ENCODE assay signal across 25 mouse cellular contexts in genomic region chr10:20025781-20026520, GRCm38 (mm10).
A peak's percentile ranks its signal among the peaks of the same experiment; 100 is the strongest.
DNase-seq lines count a peak whose midpoint lies in the region; ATAC-seq and TF ChIP-seq lines count a peak whose summit lies in the region.
"Had no signal": no experiment of that assay in that cellular context is flagged by ENCODE, and none has a peak within 500 bp of the region (broad histone marks: within the 10 kb centered on the region; RNA-seq: fewer than 3 reads in every experiment).

No protein-coding gene starts in this region.

- H3K79me2 ChIP-seq in CH12.LX (replicated peaks; ENCODE audit: control insufficient read depth, extremely low read depth, insufficient read depth, poor library complexity, severe bottlenecking) = no peaks in the 10 kb centered on the region

- peaks cover 2% of the 10 kb centered on the region; the same call in 1 of the 2 replicates for H3K36me3 ChIP-seq in kidney, embryonic 15.5 days
- H3K36me3 ChIP-seq in CH12.LX (replicated peaks in 1 of 2; ENCODE audit: control insufficient read depth in 1 of 2, insufficient read depth in 1 of 2, low read length in 1 of 2) = peaks cover 55 to 82% of the 10 kb centered on the region in 2 experiments
- H3K36me3 ChIP-seq: forebrain, embryonic 10.5 days had no signal

- no peaks in the 10 kb centered on the region for H3K27me3 ChIP-seq in kidney, embryonic 15.5 days
- H3K27me3 ChIP-seq in CH12.LX (replicated peaks) = no peaks in the 10 kb centered on the region
- H3K27me3 ChIP-seq: forebrain, embryonic 13.5 days had no signal

- DNase-seq in heart, adult 11 months = peak; percentile 61
- DNase-seq in heart, postnatal 14 days = no peak
- no peak for DNase-seq in kidney, postnatal 14 days
- peak; percentile 55 for DNase-seq in CH12.LX (ENCODE audit: extremely low read depth)
- DNase-seq in embryo, embryonic 11 days = peak; percentile 40
- DNase-seq in gastrocnemius, adult 2 months = no peak
- DNase-seq: adrenal gland, adult 2 months; adrenal gland, postnatal 14 days; B cell, adult 2 months; cerebellum, adult 11 months; cerebellum, adult 2 months; cerebellum, adult 9-11 months; cerebellum, postnatal 36 days; gastrocnemius, postnatal 25 days; heart, adult 2 months; heart, postnatal 36 days had no signal

- TF ChIP-seq POLR2A in CH12.LX (IDR thresholded peaks at IDR 0.05; ENCODE audit: low read depth, low read length) = no peak

- TF ChIP-seq CTCF in CH12.LX (conservative IDR thresholded peaks at IDR 0.05 in 1 of 2, IDR thresholded peaks at IDR 0.05 in 1 of 2; ENCODE audit: low read depth in 2 of 2, low read length in 2 of 2) = no peak
- TF ChIP-seq CTCF in gastrocnemius, adult 2 months (IDR thresholded peaks at IDR 0.05) = no peak

- dilution Hi-C loops in CH12.LX (cut with MboI; ENCODE audit: extremely low pct_ligation_motif_present, extremely low pct_unique_long_range_greater_than_20kb, low sequenced_read_pairs) = no loop called here

- in situ Hi-C loops in CH12.LX (cut with MboI; ENCODE audit: low pct_ligation_motif_present, low pct_unique_long_range_greater_than_20kb, low sequenced_read_pairs) = no loop called here

- H3K4me1 ChIP-seq in kidney, embryonic 15.5 days = peaks cover 30% of the 10 kb centered on the region
- H3K4me1 ChIP-seq in CH12.LX (ENCODE audit: control insufficient read depth in 1 of 2, insufficient read depth in 2 of 2) = peaks cover 10 to 46% of the 10 kb centered on the region in 2 experiments
- H3K4me1 ChIP-seq: forebrain, embryonic 13.5 days had no signal

- WGBS in kidney, embryonic 15.5 days = 43% methylated on average over 12 of the region's 12 CpGs

- no peak overlapping the region for H3K9ac ChIP-seq in kidney, embryonic 15.5 days
- H3K9ac ChIP-seq in CH12.LX (ENCODE audit: insufficient read depth, low read depth) = no peak overlapping the region
- H3K9ac ChIP-seq: forebrain, embryonic 13.5 days; hindbrain, embryonic 14.5 days had no signal

- ATAC-seq in kidney, embryonic 15.5 days (replicated peaks; ENCODE audit: low FRiP score) = peak; percentile 87
- ATAC-seq: forebrain, embryonic 13.5 days; forebrain, embryonic 16.5 days; hindbrain, postnatal 0 days; inflammation-experienced regulatory T-cells, adult 6 months; intestine, embryonic 16.5 days had no signal

- no peak for TF ChIP-seq RAD21 in CH12.LX (IDR thresholded peaks at IDR 0.05; ENCODE audit: low read depth, low read length)

- TF ChIP-seq EP300 in CH12.LX (IDR thresholded peaks at IDR 0.05; ENCODE audit: low read length) = no peak

- intact Hi-C loops in heart, postnatal 14 days (cut with DNase I) = loop anchor here (5.0 kb wide), 1 partner anchor 46 kb away; no protein-coding TSS in a partner anchor
- intact Hi-C loops in gastrocnemius, adult 2 months (cut with DNase I) = no loop called here

- H3K4me2 ChIP-seq in kidney, embryonic 15.5 days = no peak overlapping the region
- no peak overlapping the region for H3K4me2 ChIP-seq in CH12.LX (ENCODE audit: insufficient read depth, low read depth, poor library complexity, severe bottlenecking)
- H3K4me2 ChIP-seq: forebrain, embryonic 13.5 days; heart, embryonic 11.5 days; hindbrain, embryonic 14.5 days had no signal

- H3K27ac ChIP-seq in kidney, embryonic 15.5 days = peak overlapping the region; percentile 28; the same call in 1 of the 2 replicates
- H3K27ac ChIP-seq in CH12.LX (ENCODE audit: insufficient read depth, low read depth) = peak overlapping the region; percentile 51
- H3K27ac ChIP-seq in gastrocnemius, adult 2 months = no peak overlapping the region
- H3K27ac ChIP-seq: forebrain, embryonic 10.5 days; forebrain, embryonic 13.5 days; heart, adult 2 months; hindbrain, embryonic 14.5 days; hindbrain, postnatal 0 days had no signal

- H3K9me3 ChIP-seq in kidney, embryonic 15.5 days (replicated peaks) = no peaks in the 10 kb centered on the region
- H3K9me3 ChIP-seq in CH12.LX (replicated peaks; ENCODE audit: low read length) = no peaks in the 10 kb centered on the region
- H3K9me3 ChIP-seq: forebrain, embryonic 10.5 days; forebrain, embryonic 13.5 days had no signal

- no peak overlapping the region for H3K4me3 ChIP-seq in kidney, embryonic 15.5 days (replicated peaks)
- H3K4me3 ChIP-seq in CH12.LX (replicated peaks in 1 of 3; ENCODE audit: low read depth in 2 of 3, low read length in 2 of 3, poor library complexity in 1 of 3) = no peak overlapping the region
- no peak overlapping the region for H3K4me3 ChIP-seq in gastrocnemius, adult 2 months
- H3K4me3 ChIP-seq: forebrain, embryonic 10.5 days; forebrain, embryonic 13.5 days; heart, adult 2 months had no signal

TF ChIP-seq in CH12.LX, 34 proteins besides CTCF, POLR2A, EP300 and RAD21:
- TF ChIP-seq MEF2A (IDR thresholded peaks at IDR 0.05; ENCODE audit: borderline replicate concordance, low read depth, low read length) = peak; percentile 12; the same call in 1 of the 2 replicates
- no peak for TF ChIP-seq POLR2AphosphoS2 (IDR thresholded peaks at IDR 0.05; ENCODE audit: low read depth, low read length)
- TF ChIP-seq KAT2A (IDR thresholded peaks at IDR 0.05; ENCODE audit: insufficient replicate concordance, low read length) = no peak
- 0 out of 2 replicates have a peak, but pooled peaks have one; percentile 13 for TF ChIP-seq ETS1 (conservative IDR thresholded peaks at IDR 0.05; ENCODE audit: low read depth, low read length)
- no peak for TF ChIP-seq MAX (IDR thresholded peaks at IDR 0.05; ENCODE audit: low read length)
- TF ChIP-seq ZC3H11A (IDR thresholded peaks at IDR 0.05; ENCODE audit: low read depth, low read length) = no peak
- TF ChIP-seq IRF4 (IDR thresholded peaks at IDR 0.05; ENCODE audit: low read depth, low read length) = peak; percentile 58
- peak; percentile 69; the same call in 1 of the 2 replicates for TF ChIP-seq MAZ (IDR thresholded peaks at IDR 0.05; ENCODE audit: low read depth, low read length)
- no peak for TF ChIP-seq E2F4 (IDR thresholded peaks at IDR 0.05; ENCODE audit: insufficient replicate concordance, low read depth, low read length)
- no peak for TF ChIP-seq CHD1 (IDR thresholded peaks at IDR 0.05; ENCODE audit: low read depth, low read length)
- TF ChIP-seq USF1 (IDR thresholded peaks at IDR 0.05; ENCODE audit: low read depth, low read length) = no peak
- no peak for TF ChIP-seq CHD2 (IDR thresholded peaks at IDR 0.05; ENCODE audit: low read length)
- no peak for TF ChIP-seq USF2 (conservative IDR thresholded peaks at IDR 0.05; ENCODE audit: low read depth, low read length)
- no peak for TF ChIP-seq JUN (IDR thresholded peaks at IDR 0.05; ENCODE audit: insufficient read depth, low read depth, low read length)
- no peak for TF ChIP-seq PAX5 (IDR thresholded peaks at IDR 0.05; ENCODE audit: low read length)
- TF ChIP-seq MYC (IDR thresholded peaks at IDR 0.05; ENCODE audit: low read depth, low read length) = no peak
- no peak for TF ChIP-seq TBP (conservative IDR thresholded peaks at IDR 0.05; ENCODE audit: low read depth, low read length)
- TF ChIP-seq HCFC1 (IDR thresholded peaks at IDR 0.05; ENCODE audit: low read depth, low read length) = no peak
- TF ChIP-seq ZKSCAN1 (IDR thresholded peaks at IDR 0.05; ENCODE audit: borderline replicate concordance, low read depth, low read length) = no peak
- peak; percentile 55 for TF ChIP-seq BHLHE40 (IDR thresholded peaks at IDR 0.05; ENCODE audit: low read depth, low read length)
- no peak for TF ChIP-seq TCF12 (IDR thresholded peaks at IDR 0.05; ENCODE audit: low read depth, low read length)
- no peak for TF ChIP-seq SMC3 (IDR thresholded peaks at IDR 0.05; ENCODE audit: low read depth, low read length)

Comparison
In these comparisons a context has a peak if more than half of its experiments do, and no peak if none do; other contexts are left out.
1. DNase-seq: peak in heart, adult 11 months (single experiment), CH12.LX (single experiment) and embryo, embryonic 11 days (single experiment); none in heart, postnatal 14 days (0 of 2), kidney, postnatal 14 days (single experiment) and gastrocnemius, adult 2 months (single experiment).